Mouse (Mus musculus) lung, embryonic 14.5 days (tissue): ENCODE results near the gene Wnt7b. TPM values are rescaled to one million over a fixed set of nuclear protein-coding genes. Genes with fewer than 3 reads are reported as not detected.
A peak's percentile ranks its signal among the peaks of the same experiment; 100 is the strongest.

Source experiments
- ATAC-seq: fragments of 200-750 bp; cut with Nextera tagmentation; 2 replicates; pipeline ENCODE4 v1.8.0; 2017; ENCODE audit warnings: mild to moderate bottlenecking, moderate TSS enrichment, moderate library complexity; ENCODE audit not compliant: insufficient read depth
- DNase-seq: peaks from one replicate; pipeline ENCODE4 v3.0.0-alpha.2; 2015
- H3K27ac ChIP-seq: fragments of 300-500 bp; sonication (generic); 2 replicates; pipeline ENCODE4 v1.5.1; 2014; ENCODE audit warnings: low read depth, mild to moderate bottlenecking, moderate library complexity
- H3K27me3 ChIP-seq: fragments of 300-500 bp; sonication (generic); 2 replicates; pipeline ENCODE4 v1.6.1; 2014; ENCODE audit warnings: low read length, control low read depth; ENCODE audit not compliant: insufficient read depth
- H3K36me3 ChIP-seq: fragments of 300-500 bp; sonication (generic); 2 replicates; pipeline ENCODE4 v1.6.1; 2014; ENCODE audit warnings: control low read depth; ENCODE audit not compliant: insufficient read depth
- H3K4me1 ChIP-seq: fragments of 300-500 bp; sonication (generic); 2 replicates; pipeline ENCODE4 v1.6.1; 2014; ENCODE audit warnings: antibody characterized with exemption, control low read depth; ENCODE audit not compliant: insufficient read depth
- H3K4me2 ChIP-seq: fragments of 300-500 bp; sonication (generic); 2 replicates; pipeline ENCODE4 v1.6.1; 2014; ENCODE audit warnings: mild to moderate bottlenecking
- H3K4me3 ChIP-seq: fragments of 300-500 bp; sonication (generic); 2 replicates; pipeline ENCODE4 v1.5.1; 2014; ENCODE audit warnings: low read depth, low read length
- H3K9ac ChIP-seq: fragments of 300-500 bp; sonication (generic); 2 replicates; pipeline ENCODE4 v1.6.1; 2014
- H3K9me3 ChIP-seq: fragments of 300-500 bp; sonication (generic); 2 replicates; pipeline ENCODE4 v1.6.1; 2016; ENCODE audit warnings: low read depth, low read length, control low read depth
- CTCF ChIP-seq: IDR thresholded peaks from 2 replicates; pipeline ENCODE4 v1.5.1; 2016; ENCODE audit warnings: antibody characterized with exemption, low read depth
- WGBS: fragments of 180-500 bp; shearing (Covaris S2); extraction: QIAGEN DNeasy Blood & Tissue Kit; methylation state at CpG from one replicate; pipeline ENCODE4 v1.1.7; 2014; 5-methylcytosine and 5-hydroxymethylcytosine counted together
- polyA plus RNA-seq: library from polyadenylated mRNA; unstranded; fragments of >200 nt; fragmentation: Nextera tagmentation; extraction: Ambion mirVana; gene quantifications from 2 replicates; pipeline ENCODE4 v1.2.1, GENCODE M21; 2014

Gene Wnt7b
- polyA plus RNA-seq, 1 experiment from 2014 or later: 77.0 TPM

DNA sequence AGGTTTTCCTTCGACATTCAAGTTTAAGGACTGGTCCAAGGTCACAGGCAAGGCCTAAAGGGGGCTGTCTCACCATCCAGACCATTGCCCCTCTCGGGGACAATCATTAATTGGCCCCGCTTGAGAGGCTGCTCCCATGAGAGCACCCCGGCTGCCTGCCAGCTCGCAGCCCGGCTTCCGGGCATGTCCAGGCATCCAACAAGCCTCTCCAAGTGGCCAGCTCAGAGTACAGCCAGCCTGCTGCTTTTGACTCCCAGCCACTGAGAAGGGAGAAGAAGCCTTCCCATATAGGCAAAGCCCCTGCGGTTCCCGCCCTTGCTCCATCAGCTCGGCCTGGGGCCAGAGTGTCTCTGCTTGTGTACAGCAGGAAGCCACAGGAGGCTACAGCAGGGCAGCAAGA is 26.5 kb downstream of the Wnt7b start:
- H3K36me3 ChIP-seq: peaks cover 4% of the 10 kb centered on the region; the same call in 1 of the 2 replicates
- no peak overlapping the region for H3K4me3 ChIP-seq
- no peak overlapping the region for H3K4me2 ChIP-seq
- H3K9ac ChIP-seq: no peak overlapping the region
- H3K27me3 ChIP-seq: no peaks in the 10 kb centered on the region
- DNase-seq (no peak), ATAC-seq (no peak)
- H3K9me3 ChIP-seq: no peaks in the 10 kb centered on the region
- H3K4me1 ChIP-seq: no peaks in the 10 kb centered on the region
- WGBS: 66% methylated on average over 10 of the region's 10 CpGs
- no peak for TF ChIP-seq CTCF
- H3K27ac ChIP-seq: no peak overlapping the region

- DNase-seq (no peak), ATAC-seq (no peak)
- no peaks in the 10 kb centered on the region for H3K9me3 ChIP-seq
- H3K27ac ChIP-seq: no peak overlapping the region
- H3K27me3 ChIP-seq: no peaks in the 10 kb centered on the region
- WGBS: 85% methylated on average over 11 of the region's 11 CpGs
- H3K4me1 ChIP-seq: no peaks in the 10 kb centered on the region
- no peak overlapping the region for H3K4me3 ChIP-seq
- H3K36me3 ChIP-seq: peaks cover 4% of the 10 kb centered on the region; the same call in 1 of the 2 replicates
- TF ChIP-seq CTCF: no peak
- H3K9ac ChIP-seq: no peak overlapping the region
- no peak overlapping the region for H3K4me2 ChIP-seq
Observed at GRCm38 (mm10) chr15:85553421-85553820, 28.9 kb downstream of the Wnt7b start.

DNA sequence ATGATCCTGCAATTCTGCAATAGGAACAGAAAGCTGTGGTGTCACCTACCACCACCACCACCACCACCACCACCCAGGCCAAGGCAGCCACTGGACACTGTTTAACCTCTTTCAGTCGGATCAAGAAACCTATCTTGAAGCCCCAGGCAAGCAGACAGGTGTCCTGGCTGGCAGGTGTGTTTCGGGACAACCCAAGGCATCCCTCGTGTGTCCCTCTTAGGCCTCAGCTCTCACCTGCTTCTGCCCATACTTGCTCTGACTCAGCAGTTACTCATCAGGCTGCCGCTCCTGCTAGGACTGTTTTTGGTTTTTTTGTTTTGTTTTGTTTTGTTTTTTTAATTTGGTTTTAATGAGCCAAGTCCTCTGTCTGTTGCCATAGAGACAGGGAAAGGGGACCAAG is 35.8 kb downstream of the Wnt7b start:
- no peak overlapping the region for H3K4me2 ChIP-seq
- H3K27me3 ChIP-seq: no peaks in the 10 kb centered on the region
- WGBS: 65% methylated on average over 4 of the region's 4 CpGs
- H3K27ac ChIP-seq: no peak overlapping the region
- ATAC-seq: no peak
- TF ChIP-seq CTCF: no peak
- no peaks in the 10 kb centered on the region for H3K36me3 ChIP-seq
- no peaks in the 10 kb centered on the region for H3K4me1 ChIP-seq
- H3K9ac ChIP-seq: no peak overlapping the region
- no peaks in the 10 kb centered on the region for H3K9me3 ChIP-seq
- no peak for DNase-seq
- H3K4me3 ChIP-seq: no peak overlapping the region

DNA sequence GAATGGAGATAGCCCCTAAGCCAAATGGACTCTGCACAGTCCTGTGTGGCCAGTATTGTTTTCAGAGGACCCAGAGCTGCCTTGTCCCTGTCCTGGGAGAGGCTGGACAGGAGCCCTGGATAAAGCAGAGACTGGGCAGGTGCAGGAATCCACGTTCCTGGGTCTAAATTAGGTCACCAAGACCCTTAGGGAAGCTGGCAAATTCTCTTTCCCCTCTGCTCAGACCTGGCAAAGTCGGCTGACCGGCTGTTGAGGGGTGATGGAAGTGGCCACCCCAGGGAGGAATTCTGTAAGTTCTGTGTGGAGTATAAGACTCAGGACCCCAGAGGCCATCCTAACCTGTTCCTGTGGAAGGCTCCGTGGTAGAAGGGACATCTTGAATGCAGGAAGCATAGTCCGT is 36.9 kb downstream of the Wnt7b start:
- no peak for DNase-seq
- WGBS: 79% methylated on average over 5 of the region's 5 CpGs
- ATAC-seq: no peak

DNA sequence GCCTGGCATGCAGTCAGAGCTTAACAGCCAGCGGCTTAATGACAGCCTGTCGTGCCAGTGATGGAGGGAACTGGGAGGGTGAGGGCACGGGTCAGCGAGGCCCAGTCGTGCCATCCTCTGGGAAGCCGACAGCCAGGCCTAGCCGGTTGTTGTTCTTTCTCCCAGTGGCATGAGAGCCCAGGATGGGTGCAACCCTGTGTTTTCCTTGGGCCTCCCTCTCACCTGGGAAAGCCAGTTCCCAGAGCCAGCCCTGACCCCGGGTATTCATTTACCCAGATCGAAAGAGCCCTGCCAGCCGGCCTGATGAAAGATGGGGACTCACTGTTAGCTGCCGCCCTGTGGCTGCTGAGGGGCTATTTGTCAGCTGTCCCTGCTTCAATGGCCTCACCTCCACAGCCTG is 44.1 kb downstream of the Wnt7b start:
- no peaks in the 10 kb centered on the region for H3K27me3 ChIP-seq
- no peak overlapping the region for H3K4me2 ChIP-seq
- peak; percentile 10 for DNase-seq
- TF ChIP-seq CTCF: 0 out of 2 replicates have a peak, but pooled peaks have one; percentile 15
- peaks cover 4% of the 10 kb centered on the region; the same call in 1 of the 2 replicates for H3K36me3 ChIP-seq
- 0 out of 2 replicates have a peak, but pooled peaks cover 3% of the 10 kb centered on the region for H3K4me1 ChIP-seq
- no peak overlapping the region for H3K9ac ChIP-seq
- H3K4me3 ChIP-seq: no peak overlapping the region
- H3K9me3 ChIP-seq: no peaks in the 10 kb centered on the region
- ATAC-seq: no peak
- no peak overlapping the region for H3K27ac ChIP-seq
- WGBS: 39% methylated on average over 11 of the region's 11 CpGs

More for the DNA sequence above, 36.9 kb downstream of the Wnt7b start:
- Histone ChIP-seq H3K36me3 (no peaks in the 10 kb centered on the region), H3K4me2 (no peak overlapping the region), H3K4me3 (no peak overlapping the region), H3K4me1 (no peaks in the 10 kb centered on the region), H3K27ac (no peak overlapping the region), H3K27me3 (no peaks in the 10 kb centered on the region), H3K9ac (no peak overlapping the region), H3K9me3 (no peaks in the 10 kb centered on the region)
- no peak for TF ChIP-seq CTCF

GRCm38 (mm10) chr15:85537151-85537550 is 45.1 kb downstream of the Wnt7b start:
- H3K4me3 ChIP-seq: no peak overlapping the region

GRCm38 (mm10) chr15:85534646-85535045 is 47.6 kb downstream of the Wnt7b start:
- peak overlapping the region; percentile 42; the same call in 1 of the 2 replicates for H3K27ac ChIP-seq
- no peaks in the 10 kb centered on the region for H3K9me3 ChIP-seq
- no peak overlapping the region for H3K4me2 ChIP-seq
- no peak for TF ChIP-seq CTCF
- no peaks in the 10 kb centered on the region for H3K27me3 ChIP-seq
- peaks cover 4% of the 10 kb centered on the region; the same call in 1 of the 2 replicates for H3K36me3 ChIP-seq
- 0 out of 2 replicates have a peak, but pooled peaks cover under 1% of the 10 kb centered on the region for H3K4me1 ChIP-seq
- WGBS: 72% methylated on average over 6 of the region's 6 CpGs
- ATAC-seq: no peak
- H3K9ac ChIP-seq: no peak overlapping the region; the same call in 1 of the 2 replicates
- no peak overlapping the region for H3K4me3 ChIP-seq
- no peak for DNase-seq

More at GRCm38 (mm10) chr15:85537151-85537550, 45.1 kb downstream of the Wnt7b start:
- DNase-seq (no peak), ATAC-seq (no peak)
- Histone ChIP-seq H3K27me3 (no peaks in the 10 kb centered on the region), H3K4me1 (0 out of 2 replicates have a peak, but pooled peaks cover 3% of the 10 kb centered on the region), H3K9me3 (no peaks in the 10 kb centered on the region), H3K27ac (no peak overlapping the region), H3K36me3 (peaks cover 4% of the 10 kb centered on the region; the same call in 1 of the 2 replicates), H3K4me2 (no peak overlapping the region), H3K9ac (no peak overlapping the region)
- WGBS: 77% methylated on average over 25 of the region's 25 CpGs
- no peak for TF ChIP-seq CTCF
